ENCODE assay signal across 8 mouse cellular contexts in genomic region chr7:19508150-19508923, GRCm38 (mm10). TPM values are rescaled to one million over a fixed set of nuclear protein-coding genes. Genes with fewer than 3 reads are reported as not detected.
A peak's percentile ranks its signal among the peaks of the same experiment; 100 is the strongest.
DNase-seq lines count a peak whose midpoint lies in the region; ATAC-seq and TF ChIP-seq lines count a peak whose summit lies in the region.

TSS of gene Bloc1s3 (minus strand) at chr7:19508367.
TSS of gene Trappc6a (plus strand) at chr7:19508395.

- H3K27ac ChIP-seq in cortical plate, adult 2 months (ENCODE audit: insufficient read depth, low read length), result no peak within 1 kb of the TSS

- peaks cover 45% of the 10 kb centered on the region for H3K36me3 ChIP-seq in megakaryocyte, embryonic 14.5 days (replicated peaks; ENCODE audit: low read length)

- TF ChIP-seq CTCF in cortical plate, adult 2 months (IDR thresholded peaks at IDR 0.05; ENCODE audit: extremely low read depth, insufficient read depth, low read length), result no peak

- no peaks in the 10 kb centered on the region for H3K27me3 ChIP-seq in megakaryocyte, embryonic 14.5 days (replicated peaks)

- TF ChIP-seq POLR2A in cortical plate, adult 2 months (IDR thresholded peaks at IDR 0.05; ENCODE audit: extremely low read depth, insufficient read depth, low read length), result peak; percentile 68; the same call in 1 of the 2 replicates

- ATAC-seq in activated CD4-positive, CD25-positive, alpha-beta regulatory T cell, adult 4 months, result peak; percentile 91

- peaks cover 2% of the 10 kb centered on the region; the same call in 1 of the 2 replicates for H3K4me1 ChIP-seq in cortical plate, adult 2 months (ENCODE audit: control insufficient read depth, insufficient read depth, low read length)
- peaks cover 64% of the 10 kb centered on the region for H3K4me1 ChIP-seq in megakaryocyte, embryonic 14.5 days

- peak; percentile 83 to 84 for DNase-seq in gastrocnemius, adult 8-10 months (ENCODE audit: low spot score in 2 of 2)
- DNase-seq in hindlimb bud, embryonic 11.5 days (ENCODE audit: extremely low spot score, low read depth, low spot score), result peak; percentile 96
- peak; percentile 91 to 92 for DNase-seq in left cerebral cortex, adult 8-10 months (ENCODE audit: low spot score in 2 of 2)
- DNase-seq in right cerebral cortex, postnatal 10 days (ENCODE audit: low spot score in 2 of 2), result peak; percentile 97 to 98
- DNase-seq in urinary bladder, postnatal 25 days (ENCODE audit: low spot score), result peak; percentile 84

- H3K4me3 ChIP-seq in cortical plate, adult 2 months (ENCODE audit: insufficient read depth, low read length), result peak within 1 kb of the TSS; percentile 59
- H3K4me3 ChIP-seq in megakaryocyte, embryonic 14.5 days (replicated peaks), result peak within 1 kb of the TSS; percentile 98

- no peaks in the 10 kb centered on the region for H3K9me3 ChIP-seq in megakaryocyte, embryonic 14.5 days

RNA-seq across cellular contexts. Expression of gene Bloc1s3, which starts in this region (rescaled TPM):
- under 1 TPM; 0.90 to 0.91 TPM for polyA plus RNA-seq in activated CD4-positive, CD25-positive, alpha-beta regulatory T cell, adult 4 months (2017; shearing (Covaris generic))
- 7.6 and 7.9 TPM in 2 replicates for polyA plus RNA-seq in cortical plate, adult 2 months (2012; rRNA removed)
- 1 to 10 TPM; 2.1 to 2.7 (median 2.3) TPM for total RNA-seq in gastrocnemius, adult 8-10 months (2022)
- total RNA-seq in left cerebral cortex, adult 8-10 months (2022), result 1 to 10 TPM; 6.5 to 7.7 (median 7.1) TPM
- 5.5 and 6.5 TPM in 2 replicates for polyA plus RNA-seq in megakaryocyte, embryonic 14.5 days (2012; ENCODE audit: insufficient read depth, low replicate concordance)

RNA-seq across cellular contexts. Expression of gene Trappc6a, which starts in this region (rescaled TPM):
- polyA plus RNA-seq in activated CD4-positive, CD25-positive, alpha-beta regulatory T cell, adult 4 months (2017; shearing (Covaris generic)), result 10 to 100 TPM; 38.7 to 44.6 TPM
- 22.6 TPM in 2 replicates for polyA plus RNA-seq in cortical plate, adult 2 months (2012; rRNA removed)
- 10 to 100 TPM in 1 of 4 experiments, 1 to 10 TPM in 3; 7.6 to 10.2 (median 8.8) TPM for total RNA-seq in gastrocnemius, adult 8-10 months (2022)
- total RNA-seq in left cerebral cortex, adult 8-10 months (2022), result 10 to 100 TPM; 19.0 to 25.5 (median 23.5) TPM
- polyA plus RNA-seq in megakaryocyte, embryonic 14.5 days (2012; ENCODE audit: insufficient read depth, low replicate concordance), result 608 and 613 TPM in 2 replicates

Comparison
In these comparisons a context has a peak if more than half of its experiments do, and no peak if none do; other contexts are left out.
1. RNA of gene Trappc6a (polyA plus RNA-seq): 608 to 613 TPM in megakaryocyte, embryonic 14.5 days; 38.7 to 44.6 TPM in activated CD4-positive, CD25-positive, alpha-beta regulatory T cell, adult 4 months and 22.6 TPM in cortical plate, adult 2 months; every median in the first group is over 10 times any median in the second.
2. Peak in every context shown above with its lines, with median percentiles within 50 percentile points of each other: DNase-seq.